Mouse (Mus musculus) intestine, embryonic 15.5 days (tissue): ENCODE measurements around the gene Olfr459. TPM values are rescaled to one million over a fixed set of nuclear protein-coding genes. Genes with fewer than 3 reads are reported as not detected.

Experiments
- ATAC-seq: fragments of 200-750 bp; cut with Nextera tagmentation; 2 replicates; pipeline ENCODE4 v1.8.0; 2017; ENCODE audit warnings: moderate TSS enrichment, moderate library complexity
- H3K27ac ChIP-seq: fragments of 300-500 bp; sonication (generic); 2 replicates; pipeline ENCODE4 v1.5.1; 2015; ENCODE audit warnings: mild to moderate bottlenecking, inconsistent platforms
- H3K27me3 ChIP-seq: fragments of 300-500 bp; sonication (generic); replicated peaks from 2 replicates; pipeline ENCODE4 v1.6.1; 2015; ENCODE audit warnings: inconsistent platforms
- H3K36me3 ChIP-seq: fragments of 300-500 bp; sonication (generic); 2 replicates; pipeline ENCODE4 v1.6.1; 2015; ENCODE audit warnings: inconsistent platforms
- H3K4me1 ChIP-seq: fragments of 300-500 bp; sonication (generic); replicated peaks from 2 replicates; pipeline ENCODE4 v1.6.1; 2015; ENCODE audit warnings: inconsistent platforms
- H3K4me2 ChIP-seq: fragments of 300-500 bp; sonication (generic); replicated peaks from 2 replicates; pipeline ENCODE4 v1.6.1; 2015; ENCODE audit warnings: mild to moderate bottlenecking, inconsistent platforms
- H3K4me3 ChIP-seq: fragments of 300-500 bp; sonication (generic); replicated peaks from 2 replicates; pipeline ENCODE4 v1.5.1; 2015; ENCODE audit warnings: inconsistent platforms
- H3K9ac ChIP-seq: fragments of 300-500 bp; sonication (generic); 2 replicates; pipeline ENCODE4 v1.6.1; 2015; ENCODE audit warnings: inconsistent platforms
- H3K9me3 ChIP-seq: fragments of 300-500 bp; sonication (generic); 2 replicates; pipeline ENCODE4 v1.6.1; 2016; ENCODE audit warnings: inconsistent platforms
- WGBS: fragments of 180-500 bp; shearing (Covaris S2); methylation state at CpG from one replicate; pipeline ENCODE4 v1.1.7; 2015; 5-methylcytosine and 5-hydroxymethylcytosine counted together
- polyA plus RNA-seq: library from polyadenylated mRNA; unstranded; fragments of >200 nt; fragmentation: Nextera tagmentation; extraction: Ambion mirVana; gene quantifications from 2 replicates; pipeline ENCODE4 v1.2.1, GENCODE M21; 2015

The Olfr459 gene
- polyA plus RNA-seq, 1 experiment from 2014 or later: not detected

DNA sequence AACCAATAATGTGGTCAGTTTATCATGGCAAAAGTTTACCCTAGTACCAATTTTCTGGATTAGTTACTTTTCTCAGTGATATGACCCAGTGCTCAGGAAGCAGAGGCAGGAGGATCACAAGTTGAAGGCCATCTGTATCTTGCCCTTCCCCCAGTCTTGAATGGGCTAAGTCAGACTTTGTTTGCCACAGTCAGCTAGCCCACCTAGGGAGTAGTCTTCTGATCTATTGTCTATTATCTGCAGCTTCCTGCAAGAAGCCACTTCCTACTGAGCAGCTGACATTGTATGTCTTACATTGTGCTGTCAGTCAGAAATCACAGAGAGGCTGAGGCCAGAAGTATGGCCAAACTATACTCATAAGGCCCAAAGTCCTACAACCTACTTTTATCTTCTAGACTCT lies 33.9 kb downstream of the Olfr459 start:
- Histone ChIP-seq H3K4me2 (no peak overlapping the region), H3K27me3 (no peaks in the 10 kb centered on the region), H3K4me3 (no peak overlapping the region), H3K4me1 (no peaks in the 10 kb centered on the region), H3K9me3 (no peaks in the 10 kb centered on the region), H3K9ac (no peak overlapping the region), H3K36me3 (no peaks in the 10 kb centered on the region), H3K27ac (no peak overlapping the region)
- no peak for ATAC-seq

DNA sequence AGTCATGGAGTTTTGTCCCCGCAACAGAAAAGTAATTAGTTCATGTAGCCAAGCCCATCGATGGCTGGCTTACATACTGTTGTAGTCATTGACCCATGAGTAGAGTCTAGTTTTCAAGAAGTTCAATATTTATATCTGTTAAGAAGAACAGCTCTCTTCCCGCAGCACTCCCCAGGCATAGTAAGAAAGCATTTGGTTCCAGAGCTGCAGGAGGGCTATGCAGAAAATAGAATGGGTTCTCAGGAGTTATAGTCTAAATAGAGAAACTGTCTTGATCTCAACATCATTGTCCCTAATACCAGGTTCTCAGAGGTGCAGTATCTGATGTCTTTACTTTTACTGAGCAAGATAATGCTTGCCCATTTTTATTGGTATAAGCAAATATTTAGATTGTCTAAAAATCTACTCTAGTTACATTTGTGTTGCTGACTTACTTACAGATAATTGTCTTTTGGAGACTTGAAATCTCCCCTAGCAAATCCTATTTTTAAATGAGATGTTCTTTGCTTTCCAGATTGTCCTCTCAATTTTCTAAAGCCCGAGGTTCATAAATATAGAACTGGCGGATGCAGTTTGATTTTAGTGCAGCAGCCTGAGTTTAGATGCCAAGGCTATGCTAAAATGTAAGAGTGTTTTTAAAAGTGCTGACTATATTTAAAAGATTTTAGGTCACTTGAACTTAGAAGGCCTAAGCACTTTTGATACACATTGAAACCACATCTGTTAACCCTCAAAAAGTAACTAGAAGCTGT lies 40.1 kb downstream of the Olfr459 start:
- H3K9me3 ChIP-seq: no peaks in the 10 kb centered on the region
- 86% methylated on average over 5 of the region's 5 CpGs for WGBS
- no peaks in the 10 kb centered on the region for H3K27me3 ChIP-seq
- no peak overlapping the region for H3K4me3 ChIP-seq
- no peak overlapping the region for H3K27ac ChIP-seq
- no peak overlapping the region for H3K4me2 ChIP-seq
- no peaks in the 10 kb centered on the region for H3K36me3 ChIP-seq
- no peaks in the 10 kb centered on the region for H3K4me1 ChIP-seq
- no peak overlapping the region for H3K9ac ChIP-seq
- no peak for ATAC-seq

DNA sequence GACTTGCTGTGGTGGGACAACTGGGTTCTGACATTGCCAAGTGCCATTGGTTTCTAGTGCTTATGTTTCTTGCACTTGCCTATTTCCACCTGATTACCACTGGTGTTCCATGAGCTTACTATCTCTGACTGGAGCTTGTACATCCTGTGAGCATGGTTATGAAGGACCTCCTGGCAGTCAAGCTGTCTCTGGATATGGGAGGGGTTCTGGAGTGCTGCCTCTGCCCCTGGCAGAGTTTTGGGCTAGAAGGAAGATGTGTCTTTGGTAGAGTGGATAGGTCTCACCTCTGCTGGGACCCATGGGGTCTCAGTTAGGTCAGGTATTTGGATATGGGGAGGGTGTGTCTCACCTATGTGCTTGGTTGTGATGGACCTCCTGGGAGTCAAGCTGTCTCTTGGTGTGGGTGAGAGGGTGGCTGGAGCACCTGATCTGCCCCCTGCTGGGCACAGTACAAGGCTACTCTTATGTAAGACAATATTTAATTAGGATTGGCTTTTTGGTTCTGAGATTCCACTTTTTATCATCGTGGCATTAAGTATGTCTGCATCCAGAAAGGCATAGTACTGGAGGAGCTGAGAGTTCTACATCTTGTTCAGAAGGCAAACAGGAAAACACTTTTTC lies 46.9 kb downstream of the Olfr459 start:
- WGBS: 84% methylated on average over 1 of the region's 1 CpGs
- no peaks in the 10 kb centered on the region for H3K9me3 ChIP-seq
- H3K36me3 ChIP-seq: no peaks in the 10 kb centered on the region
- H3K4me2 ChIP-seq: no peak overlapping the region
- no peak overlapping the region for H3K27ac ChIP-seq
- H3K4me1 ChIP-seq: no peaks in the 10 kb centered on the region
- H3K9ac ChIP-seq: no peak overlapping the region
- no peak for ATAC-seq
- no peak overlapping the region for H3K4me3 ChIP-seq
- H3K27me3 ChIP-seq: no peaks in the 10 kb centered on the region

DNA sequence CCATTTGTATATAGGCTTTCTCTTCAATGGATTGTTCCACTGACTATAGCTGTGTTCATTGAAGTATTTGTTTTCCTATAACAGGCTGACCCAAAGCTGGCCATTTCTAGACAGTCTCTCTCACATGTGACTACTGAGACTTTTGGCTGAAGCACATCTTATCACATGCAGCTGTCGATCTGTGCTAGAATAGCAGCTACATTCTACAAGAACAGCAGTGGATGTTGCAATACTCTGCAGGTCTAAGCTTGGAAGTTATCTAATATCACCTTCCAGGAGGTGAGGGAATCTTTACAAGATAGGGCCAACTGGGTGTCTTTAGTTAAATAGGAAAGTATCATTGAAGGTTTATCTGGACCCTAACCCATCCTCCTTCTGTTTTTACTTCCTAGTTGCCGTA lies 53.5 kb downstream of the Olfr459 start:
- Histone ChIP-seq H3K9ac (no peak overlapping the region), H3K27me3 (no peaks in the 10 kb centered on the region), H3K4me1 (no peaks in the 10 kb centered on the region), H3K27ac (no peak overlapping the region), H3K4me3 (no peak overlapping the region), H3K36me3 (no peaks in the 10 kb centered on the region), H3K4me2 (no peak overlapping the region), H3K9me3 (no peaks in the 10 kb centered on the region)
- no peak for ATAC-seq
- WGBS: 88% methylated on average over 2 of the region's 2 CpGs

Other genes with a start within 250 kb of the Olfr459 start
- 7.7 and 9.8 TPM in 2 replicates for gene Ephb6, start 169.7 kb downstream of the Olfr459 start, polyA plus RNA-seq
- gene Trpv6, start 138.8 kb downstream of the Olfr459 start, polyA plus RNA-seq: 0.40 and 0.51 TPM in 2 replicates
- gene Trpv5, start 94.4 kb downstream of the Olfr459 start, polyA plus RNA-seq: 0.14 and 0.16 TPM in 2 replicates
- 0.34 and 0.54 TPM in 2 replicates for gene Llcfc1, start 90.7 kb downstream of the Olfr459 start, polyA plus RNA-seq
- 3.2 and 5.2 TPM in 2 replicates for gene Kel, start 70.8 kb downstream of the Olfr459 start, polyA plus RNA-seq
- gene Pip, start 72.4 kb upstream of the Olfr459 start, polyA plus RNA-seq: not detected in 2 replicates
- gene Sval2, start 77.8 kb upstream of the Olfr459 start, polyA plus RNA-seq: not detected in 2 replicates
- 1.9 and 6.4 TPM in 2 replicates for gene Sval1, start 176.5 kb upstream of the Olfr459 start, polyA plus RNA-seq
- gene Sval3, start 193.0 kb upstream of the Olfr459 start, polyA plus RNA-seq: not detected in 2 replicates